Mouse (Mus musculus): ENCODE measurements around the gene Cacng7. TPM values are rescaled to one million over a fixed set of nuclear protein-coding genes. Genes with fewer than 3 reads are reported as not detected.

Cacng7 gene
- 2.6 and 2.9 TPM in 2 replicates for polyA plus RNA-seq (2014; fragmentation: Nextera tagmentation; extraction: Ambion mirVana)

DNA sequence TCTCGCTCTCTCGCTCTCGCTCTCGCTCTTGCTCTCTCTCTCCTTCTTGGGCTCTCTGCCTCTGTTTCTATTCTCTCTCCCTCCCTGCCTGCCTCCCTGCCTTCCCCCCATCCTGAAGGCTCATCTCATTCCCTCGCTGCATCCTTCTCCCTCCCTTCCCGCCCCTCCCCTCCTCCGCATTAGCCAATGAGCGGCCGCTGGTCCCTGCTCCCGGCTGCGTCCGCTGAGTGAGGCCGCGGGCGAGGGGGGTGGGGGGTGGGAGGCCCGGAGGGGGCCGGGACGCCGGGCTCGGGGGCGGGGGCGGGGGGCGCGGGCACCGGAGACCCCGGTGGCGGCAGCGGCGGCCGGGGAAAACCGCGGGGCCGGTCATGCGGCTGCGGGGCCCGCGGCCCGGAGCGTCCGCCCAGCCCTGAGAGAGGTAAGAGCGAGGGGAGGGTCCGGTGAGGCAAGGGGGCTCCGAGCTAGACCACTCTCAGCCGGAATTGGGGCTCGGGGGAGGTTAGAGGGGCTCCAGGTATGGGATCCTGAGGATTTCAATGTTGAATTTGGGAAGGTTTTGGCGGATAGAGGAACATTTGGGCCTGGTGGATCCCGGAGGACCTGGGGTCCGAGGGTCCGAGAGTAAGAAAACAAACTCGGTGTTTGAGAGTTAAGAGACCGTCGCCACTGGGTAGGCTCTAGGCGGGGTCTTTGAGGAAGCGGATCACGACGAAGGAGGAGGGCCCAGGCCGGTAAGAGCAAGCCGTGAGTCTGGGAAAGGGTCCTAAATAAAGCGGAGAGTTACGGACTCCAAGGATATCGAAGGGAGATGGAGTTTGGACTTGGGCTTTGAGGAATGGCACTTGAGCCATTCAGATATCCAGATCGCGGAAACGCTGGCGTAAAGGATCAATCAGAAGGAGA is at the start of gene Cacng7:
Cacng7 (plus strand) TSS at position 337 of the 903 bp plus-strand sequence.
- Histone ChIP-seq H3K36me3 (replicated peaks; ENCODE audit: control insufficient read depth, insufficient read depth, low read depth, low read length) (no peaks in the 10 kb centered on the region), H3K4me1 (ENCODE audit: control insufficient read depth, insufficient read depth, low read length) (no peaks in the 10 kb centered on the region), H3K4me3 (ENCODE audit: low read depth, low read length) (peak within 1 kb of the TSS; percentile 66), H3K9ac (replicated peaks; ENCODE audit: low read length) (peak within 1 kb of the TSS; percentile 74), H3K4me2 (ENCODE audit: low read depth, low read length) (peak within 1 kb of the TSS; percentile 68), H3K9me3 (replicated peaks; ENCODE audit: control insufficient read depth, low read length) (no peaks in the 10 kb centered on the region), H3K27me3 (ENCODE audit: control insufficient read depth, insufficient read depth, low read length) (no peaks in the 10 kb centered on the region), H3K27ac (replicated peaks; ENCODE audit: low read depth, low read length) (peak within 1 kb of the TSS; percentile 70)
- DNase-seq (ENCODE audit: low spot score) (peak; percentile 83), ATAC-seq (replicated peaks; ENCODE audit: insufficient number of reproducible peaks, low FRiP score, low TSS enrichment, low read depth) (peak; percentile 69)
- WGBS: under 1% methylated on average over 58 of the region's 65 CpGs

DNA sequence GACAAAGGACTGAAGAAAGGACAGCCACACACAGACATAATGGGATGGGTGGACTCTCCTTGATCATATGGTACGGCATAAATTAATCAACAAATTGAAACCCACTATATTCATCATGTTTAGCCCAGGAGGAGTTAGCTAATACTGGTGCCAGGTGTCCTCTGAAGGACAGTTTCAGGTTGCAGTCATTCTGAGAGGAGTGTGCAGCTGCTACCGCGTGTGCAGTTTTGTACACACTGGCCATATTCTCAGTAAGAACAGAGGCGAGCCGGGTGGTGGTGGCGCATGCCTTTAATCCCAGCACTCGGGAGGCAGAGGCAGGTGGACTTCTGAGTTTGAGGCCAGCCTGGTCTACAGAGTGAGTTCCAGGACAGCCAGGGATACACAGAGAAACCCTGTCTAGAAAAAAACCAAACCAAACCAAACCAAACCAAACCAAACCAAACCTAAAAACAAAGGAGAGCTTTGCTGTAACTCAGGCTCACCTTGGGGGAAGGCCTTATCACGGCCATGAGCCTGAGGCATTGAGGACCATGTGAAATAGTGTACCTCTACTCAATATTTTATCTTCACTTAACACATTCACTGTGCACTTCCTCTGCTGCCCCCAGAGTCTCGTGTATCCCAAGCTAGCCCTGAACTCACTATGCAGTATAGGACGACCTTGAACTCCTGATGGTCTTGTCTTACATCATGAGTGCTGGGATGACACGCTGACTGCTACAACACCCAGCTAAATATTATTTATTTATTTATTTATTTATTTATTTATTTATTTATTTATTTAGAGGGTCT is 49.5 kb upstream of the Cacng7 start:
- Histone ChIP-seq H3K27me3 (ENCODE audit: control insufficient read depth, insufficient read depth, low read length) (no peaks in the 10 kb centered on the region), H3K9me3 (replicated peaks; ENCODE audit: control insufficient read depth, low read length) (no peaks in the 10 kb centered on the region), H3K4me3 (ENCODE audit: low read depth, low read length) (no peak overlapping the region), H3K27ac (replicated peaks; ENCODE audit: low read depth, low read length) (no peak overlapping the region), H3K4me1 (ENCODE audit: control insufficient read depth, insufficient read depth, low read length) (no peaks in the 10 kb centered on the region), H3K36me3 (replicated peaks; ENCODE audit: control insufficient read depth, insufficient read depth, low read depth, low read length) (no peaks in the 10 kb centered on the region), H3K4me2 (ENCODE audit: low read depth, low read length) (no peak overlapping the region), H3K9ac (replicated peaks; ENCODE audit: low read length) (no peak overlapping the region)
- WGBS: 84% methylated on average over 11 of the region's 11 CpGs
- ATAC-seq (replicated peaks; ENCODE audit: insufficient number of reproducible peaks, low FRiP score, low TSS enrichment, low read depth) (no peak; the same call in 1 of the 2 replicates), DNase-seq (ENCODE audit: low spot score) (no peak)

DNA sequence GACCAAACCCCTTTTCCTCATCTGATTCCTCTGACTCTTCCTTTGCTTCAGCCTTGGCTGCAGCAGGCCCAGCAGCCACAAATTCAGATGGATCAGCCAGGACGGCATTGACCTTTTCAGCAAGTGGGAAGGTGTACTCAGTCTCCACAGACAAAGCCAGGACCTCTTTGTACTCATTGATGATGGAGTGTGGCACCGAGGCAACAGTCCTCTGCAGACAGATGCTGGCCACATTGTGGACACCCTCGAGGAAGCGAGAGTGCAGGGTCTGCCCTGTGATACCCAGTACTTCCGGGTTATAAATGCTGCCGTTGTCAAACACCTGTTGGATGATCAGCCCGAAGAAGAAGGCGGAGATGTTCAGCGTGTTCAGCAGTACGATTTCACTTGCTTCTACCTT is 48.2 kb upstream of the Cacng7 start:
- H3K27me3 ChIP-seq (ENCODE audit: control insufficient read depth, insufficient read depth, low read length): no peaks in the 10 kb centered on the region
- no peaks in the 10 kb centered on the region for H3K36me3 ChIP-seq (replicated peaks; ENCODE audit: control insufficient read depth, insufficient read depth, low read depth, low read length)
- no peak for ATAC-seq (replicated peaks; ENCODE audit: insufficient number of reproducible peaks, low FRiP score, low TSS enrichment, low read depth)
- WGBS: 86% methylated on average over 10 of the region's 10 CpGs
- no peaks in the 10 kb centered on the region for H3K4me1 ChIP-seq (ENCODE audit: control insufficient read depth, insufficient read depth, low read length)
- H3K27ac ChIP-seq (replicated peaks; ENCODE audit: low read depth, low read length): no peak overlapping the region
- no peak overlapping the region for H3K4me2 ChIP-seq (ENCODE audit: low read depth, low read length)
- no peaks in the 10 kb centered on the region for H3K9me3 ChIP-seq (replicated peaks; ENCODE audit: control insufficient read depth, low read length)
- H3K4me3 ChIP-seq (ENCODE audit: low read depth, low read length): no peak overlapping the region
- no peak for DNase-seq (ENCODE audit: low spot score)
- H3K9ac ChIP-seq (replicated peaks; ENCODE audit: low read length): no peak overlapping the region

DNA sequence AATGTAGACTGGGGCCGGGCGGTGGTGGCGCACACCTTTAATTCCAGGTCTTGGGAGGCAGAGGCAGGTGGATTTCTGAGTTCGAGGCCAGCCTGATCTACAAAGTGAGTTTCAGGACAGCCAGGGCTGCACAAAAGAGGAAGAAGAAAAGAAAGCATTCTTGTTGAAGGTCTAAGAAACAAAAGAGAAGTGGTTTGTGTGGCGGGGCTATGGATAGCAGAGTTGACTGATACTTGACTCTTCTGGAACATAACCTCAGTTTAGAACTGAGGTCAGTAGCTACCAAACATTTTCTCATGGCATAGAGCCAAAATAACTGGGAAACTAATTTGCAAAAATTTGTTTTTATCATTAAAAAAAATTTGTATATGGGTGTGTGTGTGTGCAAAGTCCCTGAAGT is 46.7 kb upstream of the Cacng7 start:
- WGBS: 92% methylated on average over 5 of the region's 5 CpGs
- H3K4me1 ChIP-seq (ENCODE audit: control insufficient read depth, insufficient read depth, low read length): no peaks in the 10 kb centered on the region
- no peaks in the 10 kb centered on the region for H3K9me3 ChIP-seq (replicated peaks; ENCODE audit: control insufficient read depth, low read length)
- no peak overlapping the region for H3K27ac ChIP-seq (replicated peaks; ENCODE audit: low read depth, low read length)
- DNase-seq (ENCODE audit: low spot score) (no peak), ATAC-seq (replicated peaks; ENCODE audit: insufficient number of reproducible peaks, low FRiP score, low TSS enrichment, low read depth) (no peak)
- no peak overlapping the region for H3K9ac ChIP-seq (replicated peaks; ENCODE audit: low read length)
- no peaks in the 10 kb centered on the region for H3K27me3 ChIP-seq (ENCODE audit: control insufficient read depth, insufficient read depth, low read length)
- H3K4me3 ChIP-seq (ENCODE audit: low read depth, low read length): no peak overlapping the region
- H3K36me3 ChIP-seq (replicated peaks; ENCODE audit: control insufficient read depth, insufficient read depth, low read depth, low read length): no peaks in the 10 kb centered on the region
- no peak overlapping the region for H3K4me2 ChIP-seq (ENCODE audit: low read depth, low read length)

DNA sequence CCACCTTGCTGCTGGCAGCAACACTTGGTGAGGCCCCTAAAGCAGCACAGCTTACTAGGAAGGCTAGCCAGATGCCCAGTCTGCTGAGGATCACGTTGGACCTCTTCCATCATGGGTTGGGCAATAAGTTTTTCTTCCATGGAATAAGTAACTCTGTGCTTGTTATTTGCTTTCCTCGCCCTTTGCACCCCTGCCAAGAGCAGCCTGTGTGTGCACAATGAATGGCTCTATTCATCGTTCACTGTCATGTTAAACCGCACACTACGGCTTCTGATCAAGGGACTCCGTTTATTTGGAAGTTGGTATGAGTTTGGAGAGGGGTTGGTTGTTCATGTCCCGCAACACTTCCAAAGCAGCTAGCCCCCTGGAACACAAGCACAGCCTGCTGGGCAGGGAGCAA is 45.6 kb upstream of the Cacng7 start:
- H3K4me2 ChIP-seq (ENCODE audit: low read depth, low read length): no peak overlapping the region
- no peak for DNase-seq (ENCODE audit: low spot score)
- no peak overlapping the region for H3K27ac ChIP-seq (replicated peaks; ENCODE audit: low read depth, low read length)
- WGBS: 50% methylated on average over 7 of the region's 7 CpGs
- no peaks in the 10 kb centered on the region for H3K36me3 ChIP-seq (replicated peaks; ENCODE audit: control insufficient read depth, insufficient read depth, low read depth, low read length)
- no peak overlapping the region for H3K4me3 ChIP-seq (ENCODE audit: low read depth, low read length)
- H3K9ac ChIP-seq (replicated peaks; ENCODE audit: low read length): no peak overlapping the region
- no peaks in the 10 kb centered on the region for H3K4me1 ChIP-seq (ENCODE audit: control insufficient read depth, insufficient read depth, low read length)
- no peaks in the 10 kb centered on the region for H3K9me3 ChIP-seq (replicated peaks; ENCODE audit: control insufficient read depth, low read length)
- ATAC-seq (replicated peaks; ENCODE audit: insufficient number of reproducible peaks, low FRiP score, low TSS enrichment, low read depth): no peak
- H3K27me3 ChIP-seq (ENCODE audit: control insufficient read depth, insufficient read depth, low read length): no peaks in the 10 kb centered on the region

DNA sequence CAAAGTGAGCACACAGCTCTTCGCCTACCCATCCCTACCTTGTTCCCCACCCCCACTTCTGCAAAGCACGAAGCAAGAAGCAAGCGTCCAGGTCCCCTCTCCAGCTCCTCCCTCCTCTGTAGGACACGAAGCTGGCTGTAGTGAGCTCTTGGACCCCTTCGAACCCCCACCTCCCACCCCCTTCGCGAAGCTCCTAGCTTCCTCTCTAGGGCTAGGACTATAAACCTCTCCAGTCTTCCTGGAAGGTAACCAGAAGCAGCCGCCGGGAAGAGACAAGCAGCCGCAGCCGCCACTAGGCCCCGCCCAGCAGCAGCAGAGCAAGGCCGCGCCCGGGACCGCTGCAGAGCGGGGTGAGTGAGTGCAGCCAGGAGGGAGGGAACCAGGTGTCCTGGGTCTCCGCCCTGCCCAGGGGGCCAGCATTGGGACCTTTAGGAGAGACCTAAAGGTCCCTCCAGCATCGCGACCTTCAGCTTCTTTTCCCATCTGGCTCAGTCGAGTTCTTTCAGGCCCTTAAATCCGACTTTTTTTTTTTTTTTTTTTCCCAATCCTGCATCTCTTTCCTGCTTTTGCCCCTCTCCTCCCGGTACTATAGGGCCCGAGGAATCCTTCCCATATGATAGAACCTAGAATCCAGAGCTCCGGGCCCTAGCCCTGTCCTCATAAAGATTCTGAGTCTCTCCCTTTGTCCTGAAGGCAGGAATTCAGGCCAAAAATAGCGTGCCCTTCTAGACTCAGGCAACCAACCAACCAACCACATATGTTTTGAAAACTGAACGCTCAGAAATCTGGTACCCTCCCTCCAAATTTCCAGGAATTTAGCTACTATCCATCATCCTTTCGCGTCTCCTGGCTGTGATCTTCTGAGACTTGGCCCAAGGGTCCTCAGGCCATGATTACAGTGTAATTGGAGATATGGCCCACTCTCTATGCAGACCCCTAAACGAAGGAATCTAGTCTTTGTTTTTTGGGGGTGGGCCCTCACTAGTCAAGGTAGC is 43.5 kb upstream of the Cacng7 start, which contains the start of the genes Myadm and Prkcg:
Myadm (plus strand) TSS at position 105 of the 995 bp plus-strand sequence.
Prkcg (plus strand) TSS at position 204 of the 995 bp plus-strand sequence.
- peak; percentile 36 for ATAC-seq (replicated peaks; ENCODE audit: insufficient number of reproducible peaks, low FRiP score, low TSS enrichment, low read depth)
- H3K27ac ChIP-seq (replicated peaks; ENCODE audit: low read depth, low read length): peak within 1 kb of the TSS; percentile 72
- no peaks in the 10 kb centered on the region for H3K4me1 ChIP-seq (ENCODE audit: control insufficient read depth, insufficient read depth, low read length)
- DNase-seq (ENCODE audit: low spot score): peak; percentile 83
- no peaks in the 10 kb centered on the region for H3K27me3 ChIP-seq (ENCODE audit: control insufficient read depth, insufficient read depth, low read length)
- no peaks in the 10 kb centered on the region for H3K9me3 ChIP-seq (replicated peaks; ENCODE audit: control insufficient read depth, low read length)
- peak within 1 kb of the TSS; percentile 69 for H3K9ac ChIP-seq (replicated peaks; ENCODE audit: low read length)
- H3K36me3 ChIP-seq (replicated peaks; ENCODE audit: control insufficient read depth, insufficient read depth, low read depth, low read length): no peaks in the 10 kb centered on the region
- peak within 1 kb of the TSS; percentile 38 for H3K4me3 ChIP-seq (ENCODE audit: low read depth, low read length)
- peak within 1 kb of the TSS; percentile 76 for H3K4me2 ChIP-seq (ENCODE audit: low read depth, low read length)
- WGBS: 1% methylated on average over 30 of the region's 30 CpGs

DNA sequence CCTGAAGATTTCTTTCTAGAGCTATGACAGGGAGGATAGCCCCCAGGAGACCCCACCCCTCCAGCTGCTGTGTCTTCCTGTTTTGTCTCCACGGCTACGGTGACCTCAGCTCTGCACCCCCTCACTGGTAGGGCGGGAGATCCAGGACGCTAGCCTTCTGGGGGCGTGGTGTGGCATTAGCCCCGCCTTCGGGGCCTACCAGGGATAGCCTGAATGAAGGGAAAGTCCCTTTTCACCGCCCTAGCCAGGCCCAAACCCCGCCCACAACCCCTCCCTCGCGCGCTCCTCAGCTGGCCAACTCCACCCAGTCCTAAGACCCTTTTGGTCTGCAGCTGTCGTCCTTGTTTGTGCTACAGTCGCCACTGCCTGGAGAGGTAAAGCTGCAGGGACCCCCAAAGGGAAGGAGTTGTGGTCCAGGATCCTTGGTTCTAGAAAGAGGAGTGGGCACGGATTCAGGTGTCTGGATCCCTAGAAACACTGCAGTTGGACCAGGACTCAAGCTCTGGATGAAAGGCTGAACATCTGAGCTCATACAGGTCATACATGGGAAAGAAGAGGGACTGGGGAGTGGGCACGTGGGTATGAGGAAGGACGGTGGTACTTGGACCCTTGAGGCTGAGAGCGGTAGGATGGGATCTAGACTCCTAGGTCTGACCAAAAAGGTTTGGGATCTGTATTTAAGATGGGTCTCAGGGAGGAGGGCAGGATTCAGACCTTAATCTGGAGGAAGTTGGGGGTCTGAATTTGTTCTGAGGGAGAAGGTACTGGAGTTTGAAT is 42.3 kb upstream of the Cacng7 start:
- Histone ChIP-seq H3K27ac (replicated peaks; ENCODE audit: low read depth, low read length) (peak overlapping the region; percentile 72; the same call in 1 of the 2 replicates), H3K9me3 (replicated peaks; ENCODE audit: control insufficient read depth, low read length) (no peaks in the 10 kb centered on the region), H3K27me3 (ENCODE audit: control insufficient read depth, insufficient read depth, low read length) (no peaks in the 10 kb centered on the region), H3K9ac (replicated peaks; ENCODE audit: low read length) (no peak overlapping the region; the same call in 1 of the 2 replicates), H3K36me3 (replicated peaks; ENCODE audit: control insufficient read depth, insufficient read depth, low read depth, low read length) (no peaks in the 10 kb centered on the region), H3K4me1 (ENCODE audit: control insufficient read depth, insufficient read depth, low read length) (no peaks in the 10 kb centered on the region), H3K4me2 (ENCODE audit: low read depth, low read length) (peak overlapping the region; percentile 76), H3K4me3 (ENCODE audit: low read depth, low read length) (peak overlapping the region; percentile 38)
- peak; percentile 97 for DNase-seq (ENCODE audit: low spot score)
- 2% methylated on average over 18 of the region's 18 CpGs for WGBS
- ATAC-seq (replicated peaks; ENCODE audit: insufficient number of reproducible peaks, low FRiP score, low TSS enrichment, low read depth): peak; percentile 89
